Mouse (Mus musculus) testis, adult 2 months (tissue): ENCODE measurements around the gene Akt1s1. TPM values are rescaled to one million over a fixed set of nuclear protein-coding genes. Genes with fewer than 3 reads are reported as not detected.

Source experiments
- H3K27ac ChIP-seq: fragments of 200-500 bp; 2 replicates; pipeline ENCODE4 v1.5.1; 2012; ENCODE audit warnings: low read depth, low read length; ENCODE audit not compliant: control insufficient read depth, insufficient read depth
- H3K27me3 ChIP-seq: fragments of 200-500 bp; 2 replicates; pipeline ENCODE4 v1.6.1; 2012; ENCODE audit warnings: mild to moderate bottlenecking, low read length, moderate library complexity; ENCODE audit not compliant: control insufficient read depth, insufficient read depth
- H3K36me3 ChIP-seq: fragments of 200-500 bp; 2 replicates; pipeline ENCODE4 v1.6.1; 2012; ENCODE audit warnings: mild to moderate bottlenecking, low read length; ENCODE audit not compliant: control insufficient read depth, insufficient read depth
- H3K4me1 ChIP-seq: fragments of 200-500 bp; 2 replicates; pipeline ENCODE4 v1.6.1; 2012; ENCODE audit warnings: low read length; ENCODE audit not compliant: control insufficient read depth, insufficient read depth
- H3K4me3 ChIP-seq: fragments of 200-500 bp; 2 replicates; pipeline ENCODE4 v1.5.1; 2012; ENCODE audit warnings: low read depth, mild to moderate bottlenecking, low read length, moderate library complexity, mixed read lengths; ENCODE audit not compliant: control insufficient read depth
- CTCF ChIP-seq: fragments of 200-500 bp; IDR thresholded peaks from 2 replicates; pipeline ENCODE4 v1.5.1; 2012; ENCODE audit warnings: low read depth, mild to moderate bottlenecking, inconsistent platforms, low read length, moderate library complexity; ENCODE audit not compliant: control insufficient read depth, insufficient read depth, insufficient replicate concordance
- POLR2A ChIP-seq: fragments of 200-500 bp; IDR thresholded peaks from 2 replicates; pipeline ENCODE4 v1.6.1; 2012; ENCODE audit warnings: low read depth, mild to moderate bottlenecking, inconsistent platforms, low read length, moderate library complexity; ENCODE audit not compliant: control insufficient read depth
- polyA plus RNA-seq: library from polyadenylated mRNA; depleted of rRNA; stranded (reverse); fragments of >200 nt; gene quantifications from 2 replicates; pipeline ENCODE4 v1.2.3, GENCODE M21; 2012

The Akt1s1 gene
- polyA plus RNA-seq, 1 experiment = 31.5 TPM

- H3K27ac ChIP-seq = no peak overlapping the region
- peaks cover 14% of the 10 kb centered on the region for H3K4me1 ChIP-seq
- no peaks in the 10 kb centered on the region for H3K27me3 ChIP-seq
- H3K4me3 ChIP-seq = peak overlapping the region; percentile 74
- peak; percentile 23; the same call in 1 of the 2 replicates for TF ChIP-seq POLR2A
- no peak; the same call in 1 of the 2 replicates for TF ChIP-seq CTCF
- H3K36me3 ChIP-seq = no peaks in the 10 kb centered on the region
Measured at GRCm38 (mm10) chr7:44839491-44840191, 9.2 kb upstream of the Akt1s1 start.

- H3K4me1 ChIP-seq = peaks cover 14% of the 10 kb centered on the region
- no peaks in the 10 kb centered on the region for H3K36me3 ChIP-seq
- H3K4me3 ChIP-seq = peak overlapping the region; percentile 74
- TF ChIP-seq CTCF (no peak), POLR2A (no peak; the same call in 1 of the 2 replicates)
- peak overlapping the region; percentile 68 for H3K27ac ChIP-seq
- no peaks in the 10 kb centered on the region for H3K27me3 ChIP-seq
Measured at GRCm38 (mm10) chr7:44840426-44840825, 8.4 kb upstream of the Akt1s1 start.

- no peaks in the 10 kb centered on the region for H3K36me3 ChIP-seq
- H3K27me3 ChIP-seq = no peaks in the 10 kb centered on the region
- H3K4me3 ChIP-seq = peak overlapping the region; percentile 74
Measured at GRCm38 (mm10) chr7:44841825-44842463, 6.8 kb upstream of the Akt1s1 start.

GRCm38 (mm10) chr7:44845006-44845405 lies 3.8 kb upstream of the Akt1s1 start:
- no peaks in the 10 kb centered on the region for H3K36me3 ChIP-seq
- H3K27me3 ChIP-seq = no peaks in the 10 kb centered on the region

More at GRCm38 (mm10) chr7:44841825-44842463, 6.8 kb upstream of the Akt1s1 start:
- no peak overlapping the region; the same call in 1 of the 2 replicates for H3K27ac ChIP-seq
- TF ChIP-seq POLR2A = no peak
- no peak for TF ChIP-seq CTCF
- H3K4me1 ChIP-seq = peaks cover 14% of the 10 kb centered on the region

GRCm38 (mm10) chr7:44846804-44847203 lies 2.0 kb upstream of the Akt1s1 start:
- TF ChIP-seq CTCF (no peak), POLR2A (no peak)
- no peak overlapping the region for H3K27ac ChIP-seq
- no peak overlapping the region for H3K4me3 ChIP-seq
- H3K4me1 ChIP-seq = peaks cover 20% of the 10 kb centered on the region
- H3K36me3 ChIP-seq = no peaks in the 10 kb centered on the region
- H3K27me3 ChIP-seq = no peaks in the 10 kb centered on the region

More at GRCm38 (mm10) chr7:44845006-44845405, 3.8 kb upstream of the Akt1s1 start:
- Histone ChIP-seq H3K27ac (no peak overlapping the region), H3K4me3 (no peak overlapping the region), H3K4me1 (peaks cover 16% of the 10 kb centered on the region)
- TF ChIP-seq POLR2A (no peak), CTCF (no peak)

- Histone ChIP-seq H3K4me3 (peak overlapping the region; percentile 93), H3K27ac (no peak overlapping the region; the same call in 1 of the 2 replicates), H3K4me1 (peaks cover 24% of the 10 kb centered on the region), H3K36me3 (no peaks in the 10 kb centered on the region), H3K27me3 (no peaks in the 10 kb centered on the region)
- TF ChIP-seq POLR2A = no peak
- no peak for TF ChIP-seq CTCF
Measured at GRCm38 (mm10) chr7:44847772-44848171, 1.0 kb upstream of the Akt1s1 start.

GRCm38 (mm10) chr7:44849416-44850111 lies 773 bp downstream of the Akt1s1 start:
- Histone ChIP-seq H3K4me1 (peaks cover 35% of the 10 kb centered on the region), H3K36me3 (no peaks in the 10 kb centered on the region), H3K27ac (peak overlapping the region; percentile 99), H3K4me3 (peak overlapping the region; percentile 93), H3K27me3 (no peaks in the 10 kb centered on the region)
- TF ChIP-seq POLR2A = peak; percentile 79
- peak; percentile 17; the same call in 1 of the 2 replicates for TF ChIP-seq CTCF
